Mouse (Mus musculus) liver, embryonic 14.5 days (tissue): ENCODE results near the gene Aatf. TPM values are rescaled to one million over a fixed set of nuclear protein-coding genes. Genes with fewer than 3 reads are reported as not detected.

ENCODE experiments used
- ATAC-seq: fragments of 200-750 bp; cut with Nextera tagmentation; 2 replicates; pipeline ENCODE4 v1.8.0; 2017; ENCODE audit warnings: moderate number of reproducible peaks, mild to moderate bottlenecking, moderate library complexity; ENCODE audit not compliant: insufficient read depth
- DNase-seq, 3 experiments: peaks; one replicate each; pipeline ENCODE4 v3.0.0-alpha.2; 2012 to 2013; ENCODE audit warnings: low read depth in 3 of 3, low spot score in 3 of 3
- H3K27ac ChIP-seq: fragments of 300-500 bp; sonication (generic); 2 replicates; pipeline ENCODE4 v1.5.1; 2014; ENCODE audit warnings: moderate library complexity, mild to moderate bottlenecking, control low read depth, inconsistent platforms
- H3K27me3 ChIP-seq: fragments of 300-500 bp; sonication (generic); 2 replicates; pipeline ENCODE4 v1.6.1; 2014; ENCODE audit warnings: mild to moderate bottlenecking, low read length, moderate library complexity; ENCODE audit not compliant: control insufficient read depth, insufficient read depth
- H3K36me3 ChIP-seq: fragments of 300-500 bp; sonication (generic); replicated peaks from 2 replicates; pipeline ENCODE4 v1.6.1; 2014; ENCODE audit warnings: low read depth; ENCODE audit not compliant: control insufficient read depth, insufficient read depth
- H3K4me1 ChIP-seq, 2 experiments: fragments of 200-500 bp in 1 of 2; fragments of 300-500 bp in 1 of 2; sonication (generic) in 1 of 2; replicated peaks; 2 replicates each; pipeline ENCODE4 v1.6.1; 2012 to 2014; ENCODE audit warnings: antibody characterized with exemption in 1 of 2, inconsistent platforms in 1 of 2, low read length in 1 of 2; ENCODE audit not compliant: control insufficient read depth in 2 of 2, insufficient read depth in 2 of 2
- H3K4me2 ChIP-seq: fragments of 300-500 bp; sonication (generic); 2 replicates; pipeline ENCODE4 v1.6.1; 2014; ENCODE audit warnings: low read depth, mild to moderate bottlenecking, control low read depth, moderate library complexity
- H3K4me3 ChIP-seq, 2 experiments: fragments of 200-500 bp in 1 of 2; fragments of 300-500 bp in 1 of 2; sonication (generic) in 1 of 2; 2 replicates each; pipeline ENCODE4 v1.5.1; 2012 to 2014; ENCODE audit warnings: low read depth in 2 of 2, low read length in 2 of 2, mild to moderate bottlenecking in 2 of 2, control low read depth in 1 of 2, inconsistent platforms in 1 of 2, moderate library complexity in 1 of 2; ENCODE audit not compliant: insufficient read depth in 1 of 2
- H3K9ac ChIP-seq: fragments of 300-500 bp; sonication (generic); replicated peaks from 2 replicates; pipeline ENCODE4 v1.6.1; 2014; ENCODE audit warnings: mild to moderate bottlenecking, control low read depth, moderate library complexity
- H3K9me3 ChIP-seq: fragments of 300-500 bp; sonication (generic); 2 replicates; pipeline ENCODE4 v1.6.1; 2016; ENCODE audit warnings: low read length, mixed read lengths; ENCODE audit not compliant: control insufficient read depth
- CTCF ChIP-seq: IDR thresholded peaks from 2 replicates; pipeline ENCODE4 v1.5.1; 2016; ENCODE audit warnings: antibody characterized with exemption, low read depth, control low read depth
- EP300 ChIP-seq: IDR thresholded peaks from 2 replicates; pipeline ENCODE4 v1.6.1; 2016; ENCODE audit warnings: antibody characterized with exemption, low read depth
- WGBS: fragments of 180-500 bp; shearing (Covaris S2); extraction: QIAGEN DNeasy Blood & Tissue Kit; methylation state at CpG from one replicate; pipeline ENCODE4 v1.1.7; 2014; ENCODE audit not compliant: insufficient replicate concordance; 5-methylcytosine and 5-hydroxymethylcytosine counted together
- polyA plus RNA-seq, 2 experiments: library from polyadenylated mRNA; depleted of rRNA in 1 of 2; stranded (reverse) in 1 of 2; unstranded in 1 of 2; fragments of >200 nt; fragmentation: Nextera tagmentation in 1 of 2; extraction: Ambion mirVana in 1 of 2; gene quantifications; 2 replicates each; pipeline versions ENCODE4 v1.2.1 to v1.2.3; 2012 to 2014

Gene Aatf
- polyA plus RNA-seq, 2 experiments: 6.3 to 20.3 TPM

- H3K36me3 ChIP-seq: no peaks in the 10 kb centered on the region
- no peak overlapping the region for H3K4me2 ChIP-seq
- no peak overlapping the region for H3K9ac ChIP-seq
- H3K4me1 ChIP-seq: no peaks in the 10 kb centered on the region
- ATAC-seq (no peak), DNase-seq (no peak)
- no peak for TF ChIP-seq CTCF
- no peak for TF ChIP-seq EP300
- 5% methylated on average over 24 of the region's 24 CpGs for WGBS
- no peak overlapping the region for H3K4me3 ChIP-seq
- no peaks in the 10 kb centered on the region for H3K9me3 ChIP-seq
- no peak overlapping the region for H3K27ac ChIP-seq
- peaks cover 91% of the 10 kb centered on the region for H3K27me3 ChIP-seq
These were observed 15.9 kb upstream of the Aatf start for GRCm38 (mm10) chr11:84529143-84529755.

GRCm38 (mm10) chr11:84526976-84527860 lies 13.9 kb upstream of the Aatf start:
- Histone ChIP-seq H3K9me3 (no peaks in the 10 kb centered on the region), H3K4me1 (no peaks in the 10 kb centered on the region), H3K27me3 (peaks cover 96% of the 10 kb centered on the region), H3K9ac (no peak overlapping the region), H3K36me3 (no peaks in the 10 kb centered on the region), H3K27ac (no peak overlapping the region), H3K4me2 (no peak overlapping the region), H3K4me3 (no peak overlapping the region)
- WGBS: 3% methylated on average over 29 of the region's 29 CpGs
- no peak for ATAC-seq
- no peak for TF ChIP-seq CTCF
- TF ChIP-seq EP300: no peak
- DNase-seq: no peak

GRCm38 (mm10) chr11:84526451-84526850 lies 13.1 kb upstream of the Aatf start:
- H3K9me3 ChIP-seq: no peaks in the 10 kb centered on the region
- H3K4me3 ChIP-seq: no peak overlapping the region
- no peak for DNase-seq
- H3K27ac ChIP-seq: no peak overlapping the region
- no peak for ATAC-seq
- H3K4me1 ChIP-seq: no peaks in the 10 kb centered on the region
- no peak for TF ChIP-seq CTCF
- WGBS: 3% methylated on average over 10 of the region's 10 CpGs
- no peak overlapping the region for H3K9ac ChIP-seq
- no peak overlapping the region for H3K4me2 ChIP-seq
- no peaks in the 10 kb centered on the region for H3K36me3 ChIP-seq
- H3K27me3 ChIP-seq: peaks cover 96% of the 10 kb centered on the region

- Histone ChIP-seq H3K27me3 (peaks cover 99% of the 10 kb centered on the region), H3K4me2 (peak within 1 kb of the TSS; percentile 47), H3K4me3 (peak within 1 kb of the TSS; percentile 1 to 34; a peak in 2 of 4 replicates), H3K27ac (no peak within 1 kb of the TSS), H3K9me3 (no peaks in the 10 kb centered on the region), H3K36me3 (no peaks in the 10 kb centered on the region), H3K9ac (no peak within 1 kb of the TSS), H3K4me1 (no peaks in the 10 kb centered on the region)
- ATAC-seq (no peak), DNase-seq (no peak)
- TF ChIP-seq EP300 (no peak), CTCF (no peak)
- WGBS: under 1% methylated on average over 64 of the region's 64 CpGs
These were observed 12.3 kb upstream of the Aatf start, which contains the start of gene Lhx1 for GRCm38 (mm10) chr11:84525421-84526274. TSS of gene Lhx1 (minus strand) at chr11:84525535.
